Mouse (Mus musculus) midbrain, postnatal 0 days (tissue): Measurements from ENCODE around the gene Cst9. TPM values are rescaled to one million over a fixed set of nuclear protein-coding genes. Genes with fewer than 3 reads are reported as not detected.

Source experiments
- ATAC-seq: fragments of 200-750 bp; cut with Nextera tagmentation; 2 replicates; pipeline ENCODE4 v1.8.0; 2017; ENCODE audit warnings: moderate number of reproducible peaks, mild to moderate bottlenecking, moderate TSS enrichment, moderate library complexity; ENCODE audit not compliant: low FRiP score
- DNase-seq: peaks from one replicate; pipeline ENCODE4 v3.0.0-alpha.2; 2015; ENCODE audit warnings: low spot score
- H3K27ac ChIP-seq: fragments of 300-500 bp; sonication (generic); 2 replicates; pipeline ENCODE4 v1.5.1; 2014; ENCODE audit warnings: low read depth, mild to moderate bottlenecking, low read length, mixed read lengths
- H3K27me3 ChIP-seq: fragments of 300-500 bp; sonication (generic); 2 replicates; pipeline ENCODE4 v1.6.1; 2014; ENCODE audit warnings: low read length, control low read depth, mixed read lengths; ENCODE audit not compliant: insufficient read depth
- H3K36me3 ChIP-seq: fragments of 300-500 bp; sonication (generic); 2 replicates; pipeline ENCODE4 v1.6.1; 2014; ENCODE audit warnings: low read length, control low read depth, mixed read lengths; ENCODE audit not compliant: insufficient read depth
- H3K4me1 ChIP-seq: fragments of 300-500 bp; sonication (generic); 2 replicates; pipeline ENCODE4 v1.6.1; 2014; ENCODE audit warnings: mild to moderate bottlenecking, control low read depth, antibody characterized with exemption, low read length, mixed read lengths; ENCODE audit not compliant: insufficient read depth
- H3K4me2 ChIP-seq: fragments of 300-500 bp; sonication (generic); 2 replicates; pipeline ENCODE4 v1.6.1; 2014; ENCODE audit warnings: low read depth, mild to moderate bottlenecking, low read length, mixed read lengths; ENCODE audit not compliant: poor library complexity, severe bottlenecking
- H3K4me3 ChIP-seq: fragments of 300-500 bp; sonication (generic); 2 replicates; pipeline ENCODE4 v1.5.1; 2014; ENCODE audit warnings: low read depth, mild to moderate bottlenecking, low read length, moderate library complexity
- H3K9ac ChIP-seq: fragments of 300-500 bp; sonication (generic); replicated peaks from 2 replicates; pipeline ENCODE4 v1.6.1; 2014; ENCODE audit warnings: mild to moderate bottlenecking, low read length, moderate library complexity, mixed read lengths; ENCODE audit not compliant: poor library complexity, severe bottlenecking
- H3K9me3 ChIP-seq: fragments of 300-500 bp; sonication (generic); 2 replicates; pipeline ENCODE4 v1.6.1; 2016; ENCODE audit warnings: low read length, control low read depth
- CTCF ChIP-seq: IDR thresholded peaks from 2 replicates; pipeline ENCODE4 v1.5.1; 2016; ENCODE audit warnings: antibody characterized with exemption, mild to moderate bottlenecking
- WGBS: fragments of 180-500 bp; shearing (Covaris S2); extraction: QIAGEN DNeasy Blood & Tissue Kit; methylation state at CpG from one replicate; pipeline ENCODE4 v1.1.7; 2014; 5-methylcytosine and 5-hydroxymethylcytosine counted together
- polyA plus RNA-seq: library from polyadenylated mRNA; unstranded; fragments of >200 nt; fragmentation: Nextera tagmentation; extraction: Ambion mirVana; gene quantifications from 2 replicates; pipeline ENCODE4 v1.2.1, GENCODE M21; 2015
- total RNA-seq: library from RNA; depleted of rRNA; stranded (reverse); fragments of >200 nt; gene quantifications from 2 replicates; pipeline ENCODE4 v1.2.3, GENCODE M21; 2014

The Cst9 gene
- total and polyA plus RNA-seq, 2 experiments from 2014 or later = not detected

GRCm38 (mm10) chr2:148872860-148873259, 37.9 kb downstream of the Cst9 start:
- Histone ChIP-seq H3K9ac (no peak overlapping the region), H3K4me2 (peak overlapping the region; percentile 79), H3K4me1 (peaks cover 22% of the 10 kb centered on the region), H3K4me3 (peak overlapping the region; percentile 95), H3K27me3 (no peaks in the 10 kb centered on the region), H3K9me3 (no peaks in the 10 kb centered on the region), H3K36me3 (peaks cover 10% of the 10 kb centered on the region), H3K27ac (no peak overlapping the region)
- WGBS = 75% methylated on average over 4 of the region's 4 CpGs
- TF ChIP-seq CTCF = no peak
- no peak for DNase-seq
- no peak for ATAC-seq

GRCm38 (mm10) chr2:148874224-148874616, 39.3 kb downstream of the Cst9 start:
- peak overlapping the region; percentile 79 for H3K4me2 ChIP-seq
- no peaks in the 10 kb centered on the region for H3K9me3 ChIP-seq
- WGBS = 40% methylated on average over 3 of the region's 3 CpGs
- H3K27ac ChIP-seq = 0 out of 2 replicates have a peak overlapping the region, but pooled peaks have one; percentile 83
- ATAC-seq = peak; percentile 22; the same call in 1 of the 2 replicates
- DNase-seq = no peak
- no peak for TF ChIP-seq CTCF
- H3K4me3 ChIP-seq = peak overlapping the region; percentile 95
- H3K4me1 ChIP-seq = peaks cover 22% of the 10 kb centered on the region
- no peaks in the 10 kb centered on the region for H3K27me3 ChIP-seq
- peaks cover 10% of the 10 kb centered on the region for H3K36me3 ChIP-seq
- H3K9ac ChIP-seq = peak overlapping the region; percentile 90

GRCm38 (mm10) chr2:148874617-148875334, 39.8 kb downstream of the Cst9 start:
- no peak for TF ChIP-seq CTCF
- Histone ChIP-seq H3K36me3 (peaks cover 10% of the 10 kb centered on the region), H3K9me3 (no peaks in the 10 kb centered on the region), H3K4me3 (peak overlapping the region; percentile 95), H3K27ac (peak overlapping the region; percentile 83), H3K27me3 (no peaks in the 10 kb centered on the region), H3K9ac (peak overlapping the region; percentile 90), H3K4me2 (peak overlapping the region; percentile 79), H3K4me1 (peaks cover 22% of the 10 kb centered on the region)
- DNase-seq = peak; percentile 64
- peak; percentile 54 for ATAC-seq
- WGBS = under 1% methylated on average over 34 of the region's 34 CpGs

GRCm38 (mm10) chr2:148875335-148875811, 40.4 kb downstream of the Cst9 start, which contains the start of gene Cst3:
Gene Cst3 (minus strand): TSS chr2:148875692.
- Histone ChIP-seq H3K27ac (peak within 1 kb of the TSS; percentile 83), H3K4me2 (peak within 1 kb of the TSS; percentile 79), H3K36me3 (peaks cover 10% of the 10 kb centered on the region), H3K9me3 (no peaks in the 10 kb centered on the region), H3K4me3 (peak within 1 kb of the TSS; percentile 95), H3K4me1 (peaks cover 22% of the 10 kb centered on the region), H3K27me3 (no peaks in the 10 kb centered on the region), H3K9ac (peak within 1 kb of the TSS; percentile 90)
- ATAC-seq (peak; percentile 95), DNase-seq (peak; percentile 88)
- WGBS = 2% methylated on average over 14 of the region's 19 CpGs
- TF ChIP-seq CTCF = peak; percentile 64

GRCm38 (mm10) chr2:148877016-148877770, 42.2 kb downstream of the Cst9 start:
- no peak overlapping the region for H3K27ac ChIP-seq
- ATAC-seq = no peak
- WGBS = 49% methylated on average over 3 of the region's 3 CpGs
- H3K9ac ChIP-seq = no peak overlapping the region
- TF ChIP-seq CTCF = no peak
- H3K27me3 ChIP-seq = no peaks in the 10 kb centered on the region
- DNase-seq = no peak
- H3K36me3 ChIP-seq = peaks cover 3% of the 10 kb centered on the region; the same call in 1 of the 2 replicates
- no peak overlapping the region for H3K4me3 ChIP-seq
- no peak overlapping the region for H3K4me2 ChIP-seq
- no peaks in the 10 kb centered on the region for H3K9me3 ChIP-seq
- peaks cover 21% of the 10 kb centered on the region for H3K4me1 ChIP-seq
